11 mouse cellular contexts compared by ENCODE assay signal in genomic region chr14:75030764-75031163, GRCm38 (mm10).
"Had no signal": no experiment of that assay in that cellular context is flagged by ENCODE, and none has a peak within 500 bp of the region (broad histone marks: within the 10 kb centered on the region; RNA-seq: fewer than 3 reads in every experiment).

No protein-coding gene starts in this region.

- H3K36me3 ChIP-seq: limb, embryonic 10.5 days; midbrain, embryonic 10.5 days; neural tube, embryonic 12.5 days had no signal

- H3K9ac ChIP-seq: neural tube, embryonic 12.5 days had no signal

- H3K27ac ChIP-seq: left cerebral cortex, adult 2 months; limb, embryonic 10.5 days; midbrain, embryonic 10.5 days; neural tube, embryonic 12.5 days had no signal

- H3K4me3 ChIP-seq: left cerebral cortex, adult 2 months; limb, embryonic 10.5 days; midbrain, embryonic 10.5 days; neural tube, embryonic 12.5 days had no signal

- H3K27me3 ChIP-seq: neural tube, embryonic 12.5 days had no signal

- H3K4me2 ChIP-seq: neural tube, embryonic 12.5 days had no signal

- H3K9me3 ChIP-seq: limb, embryonic 10.5 days; midbrain, embryonic 10.5 days; neural tube, embryonic 12.5 days had no signal

- H3K4me1 ChIP-seq: limb, embryonic 10.5 days; midbrain, embryonic 10.5 days; neural tube, embryonic 12.5 days had no signal

- ATAC-seq: intestine, postnatal 0 days had no signal

- DNase-seq: kidney, adult 8-10 months; kidney, postnatal 25 days; lung, adult 18-20 months; midbrain, embryonic 14.5 days; spleen, adult 18-20 months; thymus, postnatal 4 days had no signal
